Mouse (Mus musculus): ENCODE data around the gene Slc35b2. TPM values are rescaled to one million over a fixed set of nuclear protein-coding genes. Genes with fewer than 3 reads are reported as not detected.
A peak's percentile ranks its signal among the peaks of the same experiment; 100 is the strongest.

The Slc35b2 gene
- 96.2 and 101 TPM in 2 replicates for polyA plus RNA-seq (2015; fragmentation: Nextera tagmentation; extraction: Ambion mirVana)

DNA sequence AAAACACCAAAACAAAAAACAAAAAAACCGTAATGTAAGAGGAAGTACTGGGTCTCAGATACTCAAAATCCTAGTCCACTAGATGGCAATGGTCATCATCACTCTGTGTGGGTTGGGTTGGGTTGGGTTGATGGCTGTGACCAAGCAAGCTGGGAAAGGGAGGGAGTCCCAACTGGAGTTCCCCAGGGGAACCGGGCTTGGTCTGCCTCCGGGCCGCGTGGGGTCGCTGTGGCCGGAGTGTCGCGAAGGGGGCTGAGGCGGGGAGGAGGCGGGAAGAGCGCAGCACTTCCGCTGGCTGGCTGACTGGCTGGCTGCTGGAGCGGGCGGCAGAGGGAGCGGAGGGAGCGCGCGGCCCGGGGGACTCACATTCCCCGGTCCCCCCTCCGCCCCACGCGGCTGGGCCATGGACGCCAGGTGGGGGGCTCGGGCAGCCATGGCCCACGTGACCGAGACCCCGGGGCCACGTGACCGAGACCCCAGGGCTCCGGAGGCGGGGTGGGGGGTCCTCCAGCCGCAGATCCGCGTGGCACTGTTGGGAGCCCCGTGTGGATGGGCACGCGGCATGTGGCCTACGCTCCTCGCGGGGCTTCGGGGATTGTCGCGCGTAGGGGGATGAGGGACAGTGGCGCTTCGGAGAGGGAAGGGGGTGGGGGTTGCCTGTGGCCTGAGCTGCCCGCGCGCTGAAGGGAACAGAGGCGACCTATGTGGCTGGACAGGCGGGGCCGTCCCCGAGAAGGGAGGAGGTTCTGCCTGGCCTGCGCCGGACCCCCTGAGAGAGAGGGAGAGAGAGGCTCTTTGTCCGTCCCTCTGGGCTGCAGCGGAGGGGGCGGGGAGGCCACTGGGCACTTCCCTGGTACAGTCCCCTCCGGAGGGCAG, at the start of gene Slc35b2:
Gene Slc35b2 (plus strand): TSS at position 220 of the 876 bp plus-strand sequence.
- Histone ChIP-seq H3K4me3 (ENCODE audit: low read length) (peak within 1 kb of the TSS; percentile 66), H3K9me3 (ENCODE audit: control insufficient read depth, low read length) (no peaks in the 10 kb centered on the region), H3K27ac (ENCODE audit: low read depth, low read length) (peak within 1 kb of the TSS; percentile 85), H3K27me3 (replicated peaks; ENCODE audit: control insufficient read depth, insufficient read depth, low read length) (no peaks in the 10 kb centered on the region), H3K36me3 (ENCODE audit: control insufficient read depth, insufficient read depth, low read length) (peaks cover 22% of the 10 kb centered on the region), H3K9ac (ENCODE audit: low read depth, low read length) (peak within 1 kb of the TSS; percentile 75), H3K4me2 (ENCODE audit: low read length) (peak within 1 kb of the TSS; percentile 84), H3K4me1 (ENCODE audit: control insufficient read depth, insufficient read depth, low read depth, low read length) (peaks cover 10% of the 10 kb centered on the region)
- peak; percentile 89 for ATAC-seq
- WGBS = under 1% methylated on average over 47 of the region's 61 CpGs

DNA sequence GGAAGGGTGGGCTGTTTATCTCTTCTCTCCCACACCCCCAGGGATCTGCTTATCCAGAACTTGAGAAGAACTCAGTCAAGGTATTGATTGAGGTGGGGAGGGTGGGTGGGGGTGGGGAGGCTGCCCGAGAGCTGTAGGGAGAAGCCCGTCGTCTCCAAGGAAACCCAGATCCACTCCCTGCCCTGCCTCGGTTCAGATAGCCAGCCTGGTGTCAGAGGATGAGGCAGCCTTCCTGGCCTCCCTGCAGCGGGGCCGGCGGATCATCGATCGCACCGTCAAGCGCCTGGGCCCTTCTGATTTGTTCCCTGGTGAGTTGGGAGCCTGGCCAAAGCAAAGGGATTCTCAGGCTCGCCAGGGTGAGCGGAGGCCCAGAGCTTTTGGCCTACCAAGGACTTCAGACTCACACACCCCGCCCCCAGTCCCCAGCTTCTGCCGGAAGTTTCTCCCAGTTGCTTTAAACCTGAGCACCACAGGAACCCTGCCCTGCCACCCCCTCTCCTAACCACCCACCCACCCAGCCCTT, 48.4 kb upstream of the Slc35b2 start:
- no peak overlapping the region for H3K4me3 ChIP-seq (ENCODE audit: low read length)
- H3K27ac ChIP-seq (ENCODE audit: low read depth, low read length) = no peak overlapping the region
- H3K9ac ChIP-seq (ENCODE audit: low read depth, low read length) = no peak overlapping the region
- ATAC-seq = no peak
- H3K4me2 ChIP-seq (ENCODE audit: low read length) = no peak overlapping the region
- WGBS = 52% methylated on average over 15 of the region's 15 CpGs
- peaks cover 3% of the 10 kb centered on the region; the same call in 1 of the 2 replicates for H3K36me3 ChIP-seq (ENCODE audit: control insufficient read depth, insufficient read depth, low read length)
- no peaks in the 10 kb centered on the region for H3K9me3 ChIP-seq (ENCODE audit: control insufficient read depth, low read length)
- H3K4me1 ChIP-seq (ENCODE audit: control insufficient read depth, insufficient read depth, low read depth, low read length) = no peaks in the 10 kb centered on the region
- no peaks in the 10 kb centered on the region for H3K27me3 ChIP-seq (replicated peaks; ENCODE audit: control insufficient read depth, insufficient read depth, low read length)

DNA sequence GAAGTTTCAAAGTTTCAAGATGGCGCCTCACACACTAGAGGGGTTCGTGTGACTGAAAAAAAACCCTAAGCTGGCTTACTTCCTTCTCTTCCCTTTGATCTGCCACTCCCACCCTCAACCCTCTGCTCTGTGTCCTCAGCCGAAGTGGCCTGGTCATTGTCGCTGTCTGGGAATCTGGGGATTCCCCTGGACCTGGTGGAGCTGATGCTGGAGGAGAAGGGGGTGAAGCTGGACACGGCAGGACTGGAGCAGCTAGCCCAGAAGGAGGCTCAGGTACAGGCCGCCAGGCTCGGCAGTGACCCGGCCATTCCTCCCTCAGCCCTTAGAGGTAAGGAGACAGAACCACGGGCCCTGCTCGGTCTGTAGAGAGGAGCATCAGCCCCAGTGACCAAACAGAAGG, 47.9 kb upstream of the Slc35b2 start:
- 86% methylated on average over 10 of the region's 10 CpGs for WGBS
- H3K27ac ChIP-seq (ENCODE audit: low read depth, low read length) = no peak overlapping the region
- no peak for ATAC-seq

DNA sequence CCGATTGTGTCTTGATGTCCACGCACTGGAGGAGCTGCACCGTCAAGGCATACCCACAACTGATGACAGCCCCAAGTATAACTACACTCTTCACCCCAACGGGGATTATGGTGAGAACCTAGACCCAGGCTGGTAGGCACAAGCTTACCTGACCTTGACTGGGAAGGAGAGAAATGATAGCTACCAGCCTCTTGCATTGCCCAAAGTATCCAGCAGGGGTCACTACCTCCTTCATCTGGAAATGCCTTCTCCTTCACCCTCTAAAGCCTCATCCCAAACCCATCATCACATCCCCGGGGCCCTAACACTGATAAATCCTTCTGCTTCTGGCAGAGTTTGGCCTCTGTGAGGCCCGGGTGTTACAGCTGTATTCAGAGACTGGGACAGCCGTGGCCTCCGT, 47.2 kb upstream of the Slc35b2 start:
- H3K27ac ChIP-seq (ENCODE audit: low read depth, low read length) = no peak overlapping the region
- peak; percentile 40; the same call in 1 of the 2 replicates for ATAC-seq
- H3K4me3 ChIP-seq (ENCODE audit: low read length) = no peak overlapping the region
- H3K4me2 ChIP-seq (ENCODE audit: low read length) = no peak overlapping the region
- no peaks in the 10 kb centered on the region for H3K27me3 ChIP-seq (replicated peaks; ENCODE audit: control insufficient read depth, insufficient read depth, low read length)
- no peaks in the 10 kb centered on the region for H3K4me1 ChIP-seq (ENCODE audit: control insufficient read depth, insufficient read depth, low read depth, low read length)
- no peak overlapping the region for H3K9ac ChIP-seq (ENCODE audit: low read depth, low read length)
- H3K36me3 ChIP-seq (ENCODE audit: control insufficient read depth, insufficient read depth, low read length) = peaks cover 5% of the 10 kb centered on the region; the same call in 1 of the 2 replicates
- no peaks in the 10 kb centered on the region for H3K9me3 ChIP-seq (ENCODE audit: control insufficient read depth, low read length)
- WGBS = 57% methylated on average over 8 of the region's 8 CpGs

More for the DNA sequence above, 47.9 kb upstream of the Slc35b2 start:
- H3K4me3 ChIP-seq (ENCODE audit: low read length) = no peak overlapping the region
- no peaks in the 10 kb centered on the region for H3K27me3 ChIP-seq (replicated peaks; ENCODE audit: control insufficient read depth, insufficient read depth, low read length)
- peaks cover 5% of the 10 kb centered on the region; the same call in 1 of the 2 replicates for H3K36me3 ChIP-seq (ENCODE audit: control insufficient read depth, insufficient read depth, low read length)
- H3K9me3 ChIP-seq (ENCODE audit: control insufficient read depth, low read length) = no peaks in the 10 kb centered on the region
- H3K4me1 ChIP-seq (ENCODE audit: control insufficient read depth, insufficient read depth, low read depth, low read length) = no peaks in the 10 kb centered on the region
- H3K9ac ChIP-seq (ENCODE audit: low read depth, low read length) = no peak overlapping the region
- H3K4me2 ChIP-seq (ENCODE audit: low read length) = no peak overlapping the region

DNA sequence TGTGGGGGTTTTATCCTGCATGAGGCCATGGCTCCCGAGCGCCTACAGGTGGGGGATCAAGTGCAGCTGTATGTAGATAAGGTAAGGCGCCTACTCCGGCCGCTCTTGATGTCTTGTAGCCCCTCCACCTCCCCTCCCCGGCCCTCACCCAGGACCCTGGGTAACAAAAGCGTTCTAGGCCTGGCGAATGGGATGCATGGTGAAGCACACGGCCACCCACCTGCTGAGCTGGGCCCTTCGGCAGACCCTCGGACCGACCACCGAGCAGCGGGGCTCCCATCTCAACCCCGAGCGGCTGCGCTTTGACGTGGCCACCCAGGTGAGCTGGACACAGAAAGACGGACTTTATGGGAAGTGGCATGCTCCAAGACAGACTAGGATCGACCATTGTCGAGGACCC, 46.5 kb upstream of the Slc35b2 start:
- ATAC-seq = no peak
- no peak overlapping the region for H3K9ac ChIP-seq (ENCODE audit: low read depth, low read length)
- 91% methylated on average over 21 of the region's 21 CpGs for WGBS

DNA sequence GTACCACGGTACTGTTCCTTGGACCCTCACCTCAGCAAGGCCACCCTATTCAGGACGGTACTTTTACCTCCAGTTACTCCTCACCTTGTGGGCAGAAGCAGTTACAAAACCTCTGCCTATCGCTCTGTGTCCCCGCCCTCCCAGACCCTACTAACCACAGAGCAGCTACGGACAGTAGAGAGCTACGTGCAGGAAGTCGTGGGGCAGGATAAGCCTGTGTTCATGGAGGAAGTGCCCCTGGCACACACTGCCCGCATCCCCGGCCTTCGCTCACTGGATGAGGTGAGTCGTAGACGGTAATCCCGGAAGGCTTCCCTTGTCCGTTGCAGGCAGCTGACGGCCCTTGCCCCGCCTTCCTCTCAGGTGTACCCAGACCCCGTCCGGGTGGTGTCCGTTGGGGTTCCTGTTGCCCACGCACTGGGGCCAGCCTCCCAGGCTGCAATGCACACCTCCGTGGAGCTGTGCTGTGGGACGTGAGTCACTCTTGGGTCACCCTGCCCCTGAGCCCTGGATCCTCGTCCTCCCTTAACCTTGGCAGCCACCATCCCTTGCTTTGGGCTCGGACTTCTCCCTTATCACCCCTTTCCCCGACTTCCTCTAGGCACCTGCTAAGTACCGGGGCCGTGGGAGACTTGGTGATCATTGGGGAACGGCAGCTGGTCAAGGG, 46.0 kb upstream of the Slc35b2 start:
- Histone ChIP-seq H3K4me1 (ENCODE audit: control insufficient read depth, insufficient read depth, low read depth, low read length) (peaks cover 5% of the 10 kb centered on the region), H3K9ac (ENCODE audit: low read depth, low read length) (no peak overlapping the region), H3K9me3 (ENCODE audit: control insufficient read depth, low read length) (no peaks in the 10 kb centered on the region), H3K36me3 (ENCODE audit: control insufficient read depth, insufficient read depth, low read length) (peaks cover 5% of the 10 kb centered on the region; the same call in 1 of the 2 replicates), H3K4me3 (ENCODE audit: low read length) (no peak overlapping the region), H3K27ac (ENCODE audit: low read depth, low read length) (no peak overlapping the region), H3K4me2 (ENCODE audit: low read length) (no peak overlapping the region), H3K27me3 (replicated peaks; ENCODE audit: control insufficient read depth, insufficient read depth, low read length) (no peaks in the 10 kb centered on the region)
- ATAC-seq = no peak
- 93% methylated on average over 28 of the region's 28 CpGs for WGBS

More for the DNA sequence above, 46.5 kb upstream of the Slc35b2 start:
- H3K27me3 ChIP-seq (replicated peaks; ENCODE audit: control insufficient read depth, insufficient read depth, low read length) = no peaks in the 10 kb centered on the region
- H3K36me3 ChIP-seq (ENCODE audit: control insufficient read depth, insufficient read depth, low read length) = peaks cover 5% of the 10 kb centered on the region; the same call in 1 of the 2 replicates
- no peak overlapping the region for H3K4me2 ChIP-seq (ENCODE audit: low read length)
- H3K4me1 ChIP-seq (ENCODE audit: control insufficient read depth, insufficient read depth, low read depth, low read length) = no peaks in the 10 kb centered on the region
- no peak overlapping the region for H3K27ac ChIP-seq (ENCODE audit: low read depth, low read length)
- H3K4me3 ChIP-seq (ENCODE audit: low read length) = no peak overlapping the region
- H3K9me3 ChIP-seq (ENCODE audit: control insufficient read depth, low read length) = no peaks in the 10 kb centered on the region

DNA sequence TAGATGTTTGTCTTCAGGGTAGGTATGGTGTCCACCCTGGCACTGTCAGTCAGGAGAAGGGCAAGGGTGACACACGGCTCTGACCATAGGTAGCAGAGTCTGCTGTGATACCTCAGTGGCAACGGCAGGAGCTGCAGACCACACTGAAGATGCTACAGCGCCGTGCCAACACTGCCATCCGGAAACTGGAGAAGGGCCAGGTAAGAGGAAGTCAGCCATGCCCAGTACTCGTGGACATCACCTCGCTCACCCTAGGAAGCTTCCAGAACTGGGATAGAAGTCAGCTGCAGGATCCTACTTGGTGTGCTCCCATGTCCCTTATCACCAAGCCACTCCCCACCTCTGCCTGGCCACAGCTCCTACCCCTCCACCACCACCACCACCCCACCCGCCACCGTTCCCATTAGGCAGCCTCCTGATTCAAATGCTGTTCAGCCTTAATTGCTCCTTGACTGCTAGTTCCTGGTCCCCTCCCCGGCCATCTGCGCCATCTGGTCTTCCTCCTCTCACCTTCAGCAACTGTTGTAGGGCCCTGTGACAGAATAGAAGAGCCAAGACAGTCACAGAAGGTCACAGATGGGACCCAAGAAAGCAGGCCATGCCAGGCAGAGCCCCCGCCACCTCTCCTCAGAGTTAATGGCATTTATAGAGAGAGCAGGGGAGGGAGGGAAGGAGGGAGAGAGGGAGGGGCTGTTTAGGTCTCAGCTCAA, 44.8 kb upstream of the Slc35b2 start:
- no peak overlapping the region for H3K9ac ChIP-seq (ENCODE audit: low read depth, low read length)
- 72% methylated on average over 12 of the region's 12 CpGs for WGBS

DNA sequence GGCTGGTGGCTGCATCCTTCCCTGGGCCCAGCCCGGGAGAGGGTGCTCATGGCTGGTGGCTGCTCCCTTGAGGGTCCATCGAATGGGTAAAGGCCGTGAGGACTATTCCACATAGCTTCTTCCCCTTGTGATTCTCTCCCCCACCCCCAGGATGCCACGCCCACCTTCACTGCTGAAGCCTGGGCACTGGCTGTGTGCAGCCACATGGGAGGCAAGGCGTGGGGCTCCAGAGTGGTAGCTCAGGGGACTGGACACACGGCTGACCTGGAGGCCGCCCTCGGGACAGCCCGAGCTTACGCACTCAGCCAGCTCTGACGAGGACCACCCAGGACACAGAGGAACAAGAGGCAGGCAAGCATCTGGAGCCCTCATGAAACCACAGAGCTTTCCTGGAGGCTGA, 43.5 kb upstream of the Slc35b2 start:
- Histone ChIP-seq H3K27me3 (replicated peaks; ENCODE audit: control insufficient read depth, insufficient read depth, low read length) (no peaks in the 10 kb centered on the region), H3K36me3 (ENCODE audit: control insufficient read depth, insufficient read depth, low read length) (peaks cover 5% of the 10 kb centered on the region; the same call in 1 of the 2 replicates), H3K9ac (ENCODE audit: low read depth, low read length) (no peak overlapping the region), H3K4me2 (ENCODE audit: low read length) (no peak overlapping the region), H3K4me1 (ENCODE audit: control insufficient read depth, insufficient read depth, low read depth, low read length) (peaks cover 14% of the 10 kb centered on the region), H3K9me3 (ENCODE audit: control insufficient read depth, low read length) (no peaks in the 10 kb centered on the region), H3K4me3 (ENCODE audit: low read length) (no peak overlapping the region), H3K27ac (ENCODE audit: low read depth, low read length) (no peak overlapping the region; the same call in 1 of the 2 replicates)
- ATAC-seq = no peak
- WGBS = 79% methylated on average over 11 of the region's 11 CpGs

More for the DNA sequence above, 44.8 kb upstream of the Slc35b2 start:
- peak overlapping the region; percentile 49; the same call in 1 of the 2 replicates for H3K27ac ChIP-seq (ENCODE audit: low read depth, low read length)
- H3K4me2 ChIP-seq (ENCODE audit: low read length) = no peak overlapping the region
- H3K4me1 ChIP-seq (ENCODE audit: control insufficient read depth, insufficient read depth, low read depth, low read length) = peaks cover 14% of the 10 kb centered on the region
- no peaks in the 10 kb centered on the region for H3K9me3 ChIP-seq (ENCODE audit: control insufficient read depth, low read length)
- ATAC-seq = peak; percentile 35
- no peaks in the 10 kb centered on the region for H3K27me3 ChIP-seq (replicated peaks; ENCODE audit: control insufficient read depth, insufficient read depth, low read length)
- peaks cover 5% of the 10 kb centered on the region; the same call in 1 of the 2 replicates for H3K36me3 ChIP-seq (ENCODE audit: control insufficient read depth, insufficient read depth, low read length)
- no peak overlapping the region for H3K4me3 ChIP-seq (ENCODE audit: low read length)
